Mouse (Mus musculus): ENCODE data around the gene Gm9767. TPM values are rescaled to one million over a fixed set of nuclear protein-coding genes. Genes with fewer than 3 reads are reported as not detected.

Gm9767 gene
- polyA plus RNA-seq, 1 experiment from 2014 or later, result 0.21 TPM

DNA sequence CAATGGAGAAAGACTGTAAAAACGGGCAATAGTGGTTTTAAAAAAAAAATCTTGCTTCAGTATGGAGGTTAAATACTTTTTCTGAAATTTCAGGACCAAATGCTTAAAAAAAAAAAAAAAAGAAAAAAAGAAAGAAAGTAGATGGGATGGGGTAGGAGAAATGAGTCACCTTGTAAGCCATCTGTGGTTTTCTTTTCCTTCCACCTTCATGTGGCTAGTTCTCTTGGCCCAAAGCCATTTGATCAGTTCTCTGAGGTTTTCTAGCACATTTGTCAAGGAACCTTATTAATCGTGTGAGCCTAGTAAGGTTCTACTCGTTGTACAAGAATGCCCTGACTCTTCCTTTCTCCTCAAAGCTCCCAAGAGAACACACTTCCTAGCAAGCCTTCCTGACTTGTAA, 1.6 kb downstream of the Gm9767 start:
- Histone ChIP-seq H3K27ac (replicated peaks; ENCODE audit: low read depth, low read length) (no peak overlapping the region), H3K4me1 (ENCODE audit: control insufficient read depth, insufficient read depth, low read length) (no peaks in the 10 kb centered on the region), H3K4me2 (ENCODE audit: low read depth, low read length) (no peak overlapping the region), H3K4me3 (ENCODE audit: low read depth, low read length) (no peak overlapping the region), H3K27me3 (replicated peaks; ENCODE audit: control insufficient read depth, insufficient read depth, low read length) (peaks cover 8% of the 10 kb centered on the region; the same call in 1 of the 2 replicates), H3K9ac (ENCODE audit: low read depth, low read length) (no peak overlapping the region), H3K9me3 (ENCODE audit: control insufficient read depth, low read length) (no peaks in the 10 kb centered on the region), H3K36me3 (ENCODE audit: control insufficient read depth, insufficient read depth, low read length) (no peaks in the 10 kb centered on the region)
- ATAC-seq (ENCODE audit: low read depth), result no peak
- no peak for DNase-seq (ENCODE audit: low spot score)
- 79% methylated on average over 3 of the region's 3 CpGs for WGBS

DNA sequence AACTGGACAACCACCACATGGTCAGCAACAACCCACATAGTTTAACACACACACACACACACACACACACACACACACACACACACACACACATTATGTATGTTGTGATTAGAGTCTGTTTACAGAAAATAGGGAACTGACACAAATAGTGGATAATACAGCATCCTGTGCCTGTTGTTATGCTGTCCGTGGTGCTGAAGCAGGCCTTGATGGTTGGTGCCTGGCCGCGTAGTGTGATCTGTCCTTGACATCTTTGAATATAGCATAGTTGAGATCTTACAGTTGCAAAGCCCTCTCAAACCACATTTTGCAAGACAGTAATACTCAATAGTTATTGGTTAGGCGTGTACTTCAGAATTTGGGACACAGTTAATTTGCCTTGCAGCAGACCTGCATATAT, 4.0 kb downstream of the Gm9767 start:
- peaks cover 5% of the 10 kb centered on the region; the same call in 1 of the 2 replicates for H3K27me3 ChIP-seq (replicated peaks; ENCODE audit: control insufficient read depth, insufficient read depth, low read length)
- no peak overlapping the region for H3K27ac ChIP-seq (replicated peaks; ENCODE audit: low read depth, low read length)
- H3K9ac ChIP-seq (ENCODE audit: low read depth, low read length), result no peak overlapping the region
- H3K9me3 ChIP-seq (ENCODE audit: control insufficient read depth, low read length), result no peaks in the 10 kb centered on the region
- no peak overlapping the region for H3K4me3 ChIP-seq (ENCODE audit: low read depth, low read length)
- DNase-seq (ENCODE audit: low spot score), result peak; percentile 51
- H3K36me3 ChIP-seq (ENCODE audit: control insufficient read depth, insufficient read depth, low read length), result no peaks in the 10 kb centered on the region
- no peak for ATAC-seq (ENCODE audit: low read depth)
- H3K4me2 ChIP-seq (ENCODE audit: low read depth, low read length), result no peak overlapping the region
- no peaks in the 10 kb centered on the region for H3K4me1 ChIP-seq (ENCODE audit: control insufficient read depth, insufficient read depth, low read length)
- WGBS, result 57% methylated on average over 4 of the region's 4 CpGs

DNA sequence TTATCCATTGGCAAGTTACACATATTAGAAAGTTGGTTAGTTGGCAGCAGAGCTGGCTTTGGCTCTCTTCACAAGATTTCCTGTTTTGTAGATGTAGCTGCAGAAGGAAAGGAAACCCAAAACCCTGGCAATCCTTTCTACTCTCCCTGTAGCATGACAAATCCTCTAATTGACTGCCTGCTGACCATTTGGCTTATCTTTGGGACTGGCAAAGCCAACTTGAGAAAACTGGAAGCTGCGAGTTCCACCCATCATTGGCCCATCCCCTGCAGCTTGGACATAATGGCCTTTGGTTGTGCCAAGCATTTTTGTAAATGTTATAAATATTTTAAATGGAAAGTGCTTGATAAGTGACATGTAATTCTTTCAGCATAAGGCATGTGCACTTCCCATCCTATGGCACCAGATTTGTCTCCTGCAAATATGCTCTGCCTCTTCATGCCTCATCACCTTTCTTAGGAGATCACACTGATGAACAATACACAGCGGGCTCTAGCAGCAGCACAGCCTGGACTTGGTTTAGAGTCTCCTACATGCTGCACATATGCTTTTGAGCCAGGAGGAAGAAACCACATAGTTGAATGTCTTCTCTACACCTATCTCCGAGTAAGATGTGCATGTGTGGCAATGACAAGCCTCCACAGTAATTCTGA, 25.4 kb downstream of the Gm9767 start:
- Histone ChIP-seq H3K4me2 (ENCODE audit: low read depth, low read length) (no peak overlapping the region), H3K4me3 (ENCODE audit: low read depth, low read length) (no peak overlapping the region), H3K4me1 (ENCODE audit: control insufficient read depth, insufficient read depth, low read length) (no peaks in the 10 kb centered on the region), H3K27ac (replicated peaks; ENCODE audit: low read depth, low read length) (no peak overlapping the region), H3K9ac (ENCODE audit: low read depth, low read length) (no peak overlapping the region), H3K36me3 (ENCODE audit: control insufficient read depth, insufficient read depth, low read length) (no peaks in the 10 kb centered on the region), H3K9me3 (ENCODE audit: control insufficient read depth, low read length) (no peaks in the 10 kb centered on the region), H3K27me3 (replicated peaks; ENCODE audit: control insufficient read depth, insufficient read depth, low read length) (no peaks in the 10 kb centered on the region)
- 77% methylated on average over 3 of the region's 3 CpGs for WGBS
- peak; percentile 17 for DNase-seq (ENCODE audit: low spot score)
- no peak for ATAC-seq (ENCODE audit: low read depth)

DNA sequence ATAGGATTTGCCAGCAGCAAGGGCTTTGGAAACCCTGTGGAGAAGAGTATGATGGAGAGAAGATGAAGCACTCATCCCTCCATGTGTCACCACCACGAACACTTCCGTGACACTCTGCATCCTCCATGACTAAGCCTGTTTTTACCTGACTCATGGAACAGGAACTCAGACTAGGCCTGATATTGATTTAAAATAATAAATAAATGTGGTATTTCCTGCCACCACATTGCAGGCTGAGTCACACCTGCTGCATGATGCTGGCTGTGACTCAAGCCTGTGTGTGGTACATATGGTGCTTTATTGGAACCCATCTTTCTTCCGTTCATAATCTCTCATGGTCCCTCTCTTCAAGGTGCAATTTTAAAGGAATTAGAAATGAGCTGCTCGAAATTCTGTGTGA, 36.4 kb downstream of the Gm9767 start:
- H3K9me3 ChIP-seq (ENCODE audit: control insufficient read depth, low read length), result no peaks in the 10 kb centered on the region
- H3K4me1 ChIP-seq (ENCODE audit: control insufficient read depth, insufficient read depth, low read length), result no peaks in the 10 kb centered on the region
- H3K9ac ChIP-seq (ENCODE audit: low read depth, low read length), result no peak overlapping the region
- no peaks in the 10 kb centered on the region for H3K36me3 ChIP-seq (ENCODE audit: control insufficient read depth, insufficient read depth, low read length)
- ATAC-seq (ENCODE audit: low read depth) (no peak), DNase-seq (ENCODE audit: low spot score) (no peak)
- H3K27me3 ChIP-seq (replicated peaks; ENCODE audit: control insufficient read depth, insufficient read depth, low read length), result no peaks in the 10 kb centered on the region
- H3K27ac ChIP-seq (replicated peaks; ENCODE audit: low read depth, low read length), result no peak overlapping the region
- H3K4me3 ChIP-seq (ENCODE audit: low read depth, low read length), result no peak overlapping the region
- no peak overlapping the region for H3K4me2 ChIP-seq (ENCODE audit: low read depth, low read length)
- 76% methylated on average over 4 of the region's 4 CpGs for WGBS

DNA sequence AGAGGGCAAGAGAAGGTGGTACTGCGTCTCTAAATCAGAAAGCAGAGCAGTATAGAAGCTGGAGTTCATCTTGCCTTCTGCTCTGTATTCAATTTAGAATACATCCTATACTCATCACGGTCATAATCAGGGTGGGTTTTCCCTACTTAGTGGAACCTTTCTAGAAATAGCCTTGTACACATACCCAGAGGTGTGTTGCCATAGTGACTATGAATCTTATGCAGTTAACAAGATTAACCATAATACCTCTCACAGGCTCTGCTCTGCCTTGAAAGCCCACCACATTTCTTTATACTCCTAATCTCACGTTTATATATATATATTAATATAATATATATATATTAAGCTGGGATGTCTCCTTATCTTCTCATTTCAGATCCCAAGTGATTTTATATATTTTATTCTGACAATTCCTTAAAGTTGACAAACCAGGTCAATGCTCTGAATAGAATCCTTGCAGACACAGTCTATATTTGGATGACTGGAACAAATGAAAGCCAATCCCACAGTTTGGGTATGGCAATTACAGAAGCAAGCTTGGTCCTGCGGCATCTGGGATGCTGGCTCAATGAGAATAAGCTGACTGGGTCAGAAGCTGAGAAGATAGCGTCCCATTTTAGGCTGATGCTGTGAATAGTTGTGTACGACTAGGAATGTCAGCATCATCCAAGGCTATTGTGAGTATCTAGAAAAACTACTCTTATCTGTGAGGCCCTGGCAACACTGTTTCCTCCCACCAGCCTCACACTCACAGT, 41.2 kb downstream of the Gm9767 start:
- Histone ChIP-seq H3K4me3 (ENCODE audit: low read depth, low read length) (no peak overlapping the region), H3K4me2 (ENCODE audit: low read depth, low read length) (no peak overlapping the region), H3K36me3 (ENCODE audit: control insufficient read depth, insufficient read depth, low read length) (no peaks in the 10 kb centered on the region), H3K9me3 (ENCODE audit: control insufficient read depth, low read length) (no peaks in the 10 kb centered on the region), H3K27me3 (replicated peaks; ENCODE audit: control insufficient read depth, insufficient read depth, low read length) (no peaks in the 10 kb centered on the region), H3K9ac (ENCODE audit: low read depth, low read length) (no peak overlapping the region), H3K27ac (replicated peaks; ENCODE audit: low read depth, low read length) (no peak overlapping the region), H3K4me1 (ENCODE audit: control insufficient read depth, insufficient read depth, low read length) (no peaks in the 10 kb centered on the region)
- DNase-seq (ENCODE audit: low spot score), result no peak
- ATAC-seq (ENCODE audit: low read depth), result no peak
- WGBS, result 82% methylated on average over 6 of the region's 6 CpGs

DNA sequence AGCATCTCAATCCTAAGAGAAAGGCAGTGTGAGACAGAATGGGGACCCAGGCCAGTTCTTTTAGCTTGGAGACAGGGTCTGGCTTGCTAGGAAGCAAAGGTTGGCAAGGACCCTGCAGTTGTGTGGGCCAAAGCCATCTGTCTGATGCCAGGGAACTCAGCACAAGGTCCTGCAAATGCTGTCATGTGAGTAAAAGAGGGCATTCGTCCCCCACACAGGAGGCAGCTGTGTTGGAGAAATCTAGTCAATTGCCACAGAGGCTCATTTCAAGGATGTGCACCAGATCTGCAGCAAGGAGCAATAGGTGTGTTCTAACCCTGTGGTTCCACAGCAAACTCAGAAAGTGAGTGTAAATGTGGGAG, 41.7 kb downstream of the Gm9767 start:
- WGBS, result 92% methylated on average over 1 of the region's 1 CpGs
- no peak overlapping the region for H3K9ac ChIP-seq (ENCODE audit: low read depth, low read length)
- DNase-seq (ENCODE audit: low spot score) (no peak), ATAC-seq (ENCODE audit: low read depth) (no peak)
- no peak overlapping the region for H3K27ac ChIP-seq (replicated peaks; ENCODE audit: low read depth, low read length)
- no peaks in the 10 kb centered on the region for H3K4me1 ChIP-seq (ENCODE audit: control insufficient read depth, insufficient read depth, low read length)
- no peaks in the 10 kb centered on the region for H3K27me3 ChIP-seq (replicated peaks; ENCODE audit: control insufficient read depth, insufficient read depth, low read length)
- no peaks in the 10 kb centered on the region for H3K36me3 ChIP-seq (ENCODE audit: control insufficient read depth, insufficient read depth, low read length)
- no peak overlapping the region for H3K4me2 ChIP-seq (ENCODE audit: low read depth, low read length)
- no peak overlapping the region for H3K4me3 ChIP-seq (ENCODE audit: low read depth, low read length)
- H3K9me3 ChIP-seq (ENCODE audit: control insufficient read depth, low read length), result no peaks in the 10 kb centered on the region

Other genes starting within 250 kb of the Gm9767 start
- gene Tmem200a, start 797 bp downstream of the Gm9767 start, polyA plus RNA-seq (2014; fragmentation: Nextera tagmentation; extraction: Ambion mirVana), result 13.5 and 13.9 TPM in 2 replicates
- 0.12 TPM in 1 of 2 replicates, not detected in the other for gene Samd3, start 151.5 kb downstream of the Gm9767 start, polyA plus RNA-seq (2014; fragmentation: Nextera tagmentation; extraction: Ambion mirVana)

All from embryonic facial prominence, embryonic 14.5 days (tissue).